Mouse (Mus musculus) heart, postnatal 0 days (tissue): ENCODE data around the gene Gfra1. TPM values are rescaled to one million over a fixed set of nuclear protein-coding genes. Genes with fewer than 3 reads are reported as not detected.

Source experiments
- ATAC-seq: fragments of 200-750 bp; cut with Nextera tagmentation; 2 replicates; pipeline ENCODE4 v1.8.0; 2017; ENCODE audit warnings: low read depth, moderate number of reproducible peaks, moderate library complexity; ENCODE audit not compliant: insufficient read depth
- DNase-seq: peaks from one replicate; pipeline ENCODE4 v3.0.0-alpha.2; 2016; ENCODE audit warnings: low spot score
- H3K27ac ChIP-seq: fragments of 300-500 bp; sonication (generic); 2 replicates; pipeline ENCODE4 v1.5.1; 2014; ENCODE audit warnings: low read depth, mild to moderate bottlenecking
- H3K27me3 ChIP-seq: fragments of 300-500 bp; sonication (generic); 2 replicates; pipeline ENCODE4 v1.6.1; 2014; ENCODE audit warnings: low read length, mixed read lengths; ENCODE audit not compliant: control insufficient read depth, insufficient read depth
- H3K36me3 ChIP-seq: fragments of 300-500 bp; sonication (generic); replicated peaks from 2 replicates; pipeline ENCODE4 v1.6.1; 2014; ENCODE audit warnings: low read length, mixed read lengths; ENCODE audit not compliant: control insufficient read depth, insufficient read depth
- H3K4me1 ChIP-seq: fragments of 300-500 bp; sonication (generic); 2 replicates; pipeline ENCODE4 v1.6.1; 2014; ENCODE audit warnings: antibody characterized with exemption; ENCODE audit not compliant: control insufficient read depth, insufficient read depth
- H3K4me2 ChIP-seq: fragments of 300-500 bp; sonication (generic); 2 replicates; pipeline ENCODE4 v1.6.1; 2014; ENCODE audit warnings: low read depth, mild to moderate bottlenecking, low read length, moderate library complexity
- H3K4me3 ChIP-seq: fragments of 300-500 bp; sonication (generic); 2 replicates; pipeline ENCODE4 v1.5.1; 2014; ENCODE audit warnings: low read depth, low read length
- H3K9ac ChIP-seq: fragments of 300-500 bp; sonication (generic); replicated peaks from 2 replicates; pipeline ENCODE4 v1.6.1; 2014; ENCODE audit warnings: low read depth, low read length, mixed read lengths
- H3K9me3 ChIP-seq: fragments of 300-500 bp; sonication (generic); replicated peaks from 2 replicates; pipeline ENCODE4 v1.6.1; 2016; ENCODE audit warnings: low read length; ENCODE audit not compliant: control insufficient read depth
- CTCF ChIP-seq: IDR thresholded peaks from 2 replicates; pipeline ENCODE4 v1.5.1; 2016; ENCODE audit warnings: antibody characterized with exemption, control low read depth, low read depth
- EP300 ChIP-seq: IDR thresholded peaks from 2 replicates; pipeline ENCODE4 v1.6.1; 2016; ENCODE audit warnings: antibody characterized with exemption, low read depth
- WGBS: fragments of 180-500 bp; shearing (Covaris S2); extraction: QIAGEN DNeasy Blood & Tissue Kit; methylation state at CpG from one replicate; pipeline ENCODE4 v1.1.7; 2014; 5-methylcytosine and 5-hydroxymethylcytosine counted together
- polyA plus RNA-seq: library from polyadenylated mRNA; unstranded; fragments of >200 nt; fragmentation: Nextera tagmentation; extraction: Ambion mirVana; gene quantifications from 2 replicates; pipeline ENCODE4 v1.2.1, GENCODE M21; 2015
- total RNA-seq: library from RNA; depleted of rRNA; stranded (reverse); fragments of >200 nt; gene quantifications from 2 replicates; pipeline ENCODE4 v1.2.3, GENCODE M21; 2014; ENCODE audit warnings: low replicate concordance

Gfra1 gene
- total and polyA plus RNA-seq, 2 experiments from 2014 or later = 0.63 to 0.65 TPM

DNA sequence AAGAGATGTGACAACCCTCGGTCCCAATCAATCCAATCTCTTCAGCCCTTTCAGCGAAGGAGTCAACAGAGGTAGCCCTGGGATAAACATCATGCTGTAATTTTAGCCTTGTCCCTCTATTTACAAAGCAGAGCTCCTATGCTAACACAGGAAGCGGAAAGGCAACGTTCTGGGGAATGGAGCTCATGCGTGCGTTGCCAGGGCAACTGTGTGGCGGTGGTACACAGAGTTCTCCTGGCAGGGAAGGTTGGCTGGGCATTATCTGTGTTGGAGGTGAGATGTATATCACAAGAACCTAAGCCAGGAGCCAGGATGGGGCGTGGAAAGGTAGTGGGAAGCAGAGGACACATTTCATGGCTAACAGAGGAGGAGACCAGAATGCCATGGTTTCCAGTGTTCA, 194.8 kb downstream of the Gfra1 start:
- TF ChIP-seq EP300 (no peak), CTCF (no peak)
- no peak for ATAC-seq

DNA sequence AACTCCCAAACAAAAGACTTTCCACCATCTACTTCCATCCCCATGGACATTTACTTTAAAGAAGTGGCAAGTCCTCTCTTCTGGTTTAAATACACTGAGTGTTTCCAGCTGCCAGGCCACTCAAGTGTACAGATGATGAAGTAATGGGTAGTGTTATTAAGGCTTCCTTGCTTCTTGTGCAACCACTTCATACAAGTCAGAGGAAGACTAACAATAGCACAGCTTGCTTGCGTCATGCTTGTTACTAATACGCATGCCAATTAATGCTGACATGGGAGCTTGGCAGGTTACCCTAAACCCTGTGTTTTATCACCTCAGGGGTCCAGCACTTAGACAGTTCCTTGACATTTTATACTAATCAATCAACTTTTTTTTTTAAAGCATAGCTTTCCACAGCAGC, 196.5 kb downstream of the Gfra1 start:
- no peak overlapping the region for H3K4me3 ChIP-seq
- no peak overlapping the region for H3K9ac ChIP-seq
- H3K4me1 ChIP-seq = peaks cover 12% of the 10 kb centered on the region; the same call in 1 of the 2 replicates
- H3K9me3 ChIP-seq = no peaks in the 10 kb centered on the region
- no peak for TF ChIP-seq EP300
- TF ChIP-seq CTCF = no peak
- no peak for ATAC-seq
- DNase-seq = peak; percentile 16
- H3K27me3 ChIP-seq = no peaks in the 10 kb centered on the region
- H3K4me2 ChIP-seq = no peak overlapping the region
- H3K36me3 ChIP-seq = no peaks in the 10 kb centered on the region
- no peak overlapping the region for H3K27ac ChIP-seq
- 48% methylated on average over 2 of the region's 2 CpGs for WGBS

More for the DNA sequence above, 194.8 kb downstream of the Gfra1 start:
- H3K27me3 ChIP-seq = no peaks in the 10 kb centered on the region
- H3K4me2 ChIP-seq = no peak overlapping the region
- no peaks in the 10 kb centered on the region for H3K9me3 ChIP-seq
- H3K4me3 ChIP-seq = no peak overlapping the region
- no peak for DNase-seq
- H3K9ac ChIP-seq = no peak overlapping the region
- 85% methylated on average over 8 of the region's 8 CpGs for WGBS
- no peaks in the 10 kb centered on the region for H3K36me3 ChIP-seq
- no peak overlapping the region for H3K27ac ChIP-seq
- H3K4me1 ChIP-seq = no peaks in the 10 kb centered on the region

DNA sequence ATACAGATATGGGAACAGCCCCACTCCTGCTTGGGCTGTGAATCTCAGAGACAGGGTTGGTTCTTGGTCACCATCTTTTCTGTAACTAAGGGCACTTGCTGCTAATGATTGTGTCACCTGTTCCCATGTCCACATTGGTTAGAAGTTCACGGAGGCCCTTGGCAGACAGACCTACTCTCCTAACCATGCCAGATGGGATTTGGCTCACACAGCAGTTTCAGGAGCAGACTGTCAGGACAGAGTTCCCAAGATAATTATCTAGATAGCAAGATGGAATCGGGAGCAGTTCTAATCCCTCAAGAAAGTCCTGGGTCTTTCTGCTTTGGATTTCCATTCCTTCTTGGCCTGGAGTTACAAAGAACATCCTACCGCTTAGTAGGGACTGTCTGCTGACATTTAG, 199.2 kb downstream of the Gfra1 start:
- Histone ChIP-seq H3K36me3 (no peaks in the 10 kb centered on the region), H3K4me2 (no peak overlapping the region), H3K27me3 (0 out of 2 replicates have a peak, but pooled peaks cover 7% of the 10 kb centered on the region), H3K4me3 (no peak overlapping the region), H3K4me1 (peaks cover 13% of the 10 kb centered on the region; the same call in 1 of the 2 replicates), H3K9me3 (no peaks in the 10 kb centered on the region), H3K27ac (no peak overlapping the region), H3K9ac (no peak overlapping the region)
- DNase-seq = no peak
- no peak for ATAC-seq
- WGBS = 90% methylated on average over 3 of the region's 3 CpGs
- no peak for TF ChIP-seq EP300
- TF ChIP-seq CTCF = no peak

DNA sequence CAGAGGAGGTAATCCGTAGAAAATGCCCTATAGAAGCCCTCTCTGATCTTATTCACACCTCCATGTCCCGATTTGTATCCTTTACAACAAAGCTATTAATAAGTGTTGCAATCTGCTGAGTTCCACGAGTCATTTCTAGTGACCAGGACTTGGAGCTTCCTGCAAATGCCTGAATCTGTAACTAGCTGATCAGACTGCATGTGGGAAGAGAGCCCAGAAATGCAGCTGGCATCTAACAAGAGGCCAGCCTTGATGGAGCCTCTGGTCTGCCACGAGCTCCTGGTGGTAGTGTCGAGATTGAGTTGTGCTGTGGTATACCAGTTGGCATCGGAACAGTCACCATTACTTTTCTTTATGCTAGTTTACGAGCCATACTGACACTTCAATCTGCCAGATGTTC, 200.3 kb downstream of the Gfra1 start:
- Histone ChIP-seq H3K27ac (no peak overlapping the region), H3K4me3 (no peak overlapping the region), H3K27me3 (0 out of 2 replicates have a peak, but pooled peaks cover 7% of the 10 kb centered on the region), H3K4me2 (no peak overlapping the region), H3K4me1 (peaks cover 13% of the 10 kb centered on the region; the same call in 1 of the 2 replicates), H3K9ac (no peak overlapping the region), H3K36me3 (no peaks in the 10 kb centered on the region), H3K9me3 (no peaks in the 10 kb centered on the region)
- DNase-seq (peak; percentile 12), ATAC-seq (no peak; the same call in 1 of the 2 replicates)
- 55% methylated on average over 7 of the region's 7 CpGs for WGBS
- TF ChIP-seq EP300 (no peak), CTCF (no peak)

GRCm38 (mm10) chr19:58254172-58254571, 201.5 kb downstream of the Gfra1 start:
- ATAC-seq (no peak), DNase-seq (no peak)
- peaks cover 18% of the 10 kb centered on the region; the same call in 1 of the 2 replicates for H3K4me1 ChIP-seq
- H3K4me3 ChIP-seq = no peak overlapping the region
- H3K9me3 ChIP-seq = no peaks in the 10 kb centered on the region
- H3K27me3 ChIP-seq = 0 out of 2 replicates have a peak, but pooled peaks cover 7% of the 10 kb centered on the region
- TF ChIP-seq EP300 (no peak), CTCF (no peak)
- no peak overlapping the region for H3K27ac ChIP-seq
- no peak overlapping the region for H3K9ac ChIP-seq
- no peak overlapping the region for H3K4me2 ChIP-seq
- no peaks in the 10 kb centered on the region for H3K36me3 ChIP-seq
- WGBS = 27% methylated on average over 3 of the region's 3 CpGs

DNA sequence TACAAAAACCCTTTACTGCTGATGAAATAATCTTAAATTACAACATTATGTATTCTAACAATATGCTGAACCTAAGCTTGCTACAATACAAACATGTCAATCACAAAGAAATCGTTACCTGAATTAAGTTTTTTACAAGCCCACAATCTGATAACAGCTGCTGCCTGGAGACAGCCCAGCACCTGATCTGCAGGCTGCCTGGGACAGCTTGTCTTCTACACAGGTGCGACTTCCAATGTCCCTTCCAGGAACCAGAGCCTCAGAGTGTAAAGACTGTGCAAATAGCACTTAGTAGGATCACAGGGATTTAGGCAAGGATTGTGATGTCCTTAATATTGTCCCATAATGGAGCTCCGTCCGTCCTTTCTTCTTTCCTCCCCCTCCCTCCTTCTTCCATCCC, 204.0 kb downstream of the Gfra1 start:
- 73% methylated on average over 4 of the region's 4 CpGs for WGBS
- no peak overlapping the region for H3K27ac ChIP-seq
- TF ChIP-seq CTCF = no peak
- TF ChIP-seq EP300 = no peak
- ATAC-seq (no peak), DNase-seq (no peak)
- no peak overlapping the region for H3K9ac ChIP-seq
- peaks cover 18% of the 10 kb centered on the region; the same call in 1 of the 2 replicates for H3K4me1 ChIP-seq
- H3K4me3 ChIP-seq = no peak overlapping the region
- H3K36me3 ChIP-seq = no peaks in the 10 kb centered on the region
- no peak overlapping the region for H3K4me2 ChIP-seq
- 0 out of 2 replicates have a peak, but pooled peaks cover 7% of the 10 kb centered on the region for H3K27me3 ChIP-seq
- no peaks in the 10 kb centered on the region for H3K9me3 ChIP-seq
